Mouse (Mus musculus) T-cell, adult 2 months (primary cell): ENCODE measurements around the gene Gm21627.
"Not testable (repeated sequence)": the region's sequence is repeated elsewhere in the genome, so short reads cannot be mapped to it uniquely, and the experiment has no call there.

Source experiments
- DNase-seq: peaks from one replicate; pipeline ENCODE4 v3.0.0; 2022; ENCODE audit warnings: low spot score

The Gm21627 gene

GRCm38 (mm10) chrY:63228127-63228526 lies at the start of gene Gm21627:
TSS of gene Gm21627 (plus strand) at chrY:63228427.
- not testable (repeated sequence) for DNase-seq
